Mouse (Mus musculus) hindbrain, postnatal 0 days (tissue): ENCODE data around the gene Otub2. TPM values are rescaled to one million over a fixed set of nuclear protein-coding genes. Genes with fewer than 3 reads are reported as not detected.

ENCODE experiments used
- ATAC-seq: fragments of 200-750 bp; cut with Nextera tagmentation; 2 replicates; pipeline ENCODE4 v1.8.0; 2017; ENCODE audit warnings: mild to moderate bottlenecking, moderate TSS enrichment, moderate library complexity
- DNase-seq: peaks from one replicate; pipeline ENCODE4 v3.0.0-alpha.2; 2015; ENCODE audit warnings: low spot score
- H3K27ac ChIP-seq: fragments of 300-500 bp; sonication (generic); 2 replicates; pipeline ENCODE4 v1.5.1; 2014; ENCODE audit warnings: mild to moderate bottlenecking
- H3K27me3 ChIP-seq: fragments of 300-500 bp; sonication (generic); 2 replicates; pipeline ENCODE4 v1.6.1; 2014; ENCODE audit warnings: low read length, mixed read lengths; ENCODE audit not compliant: insufficient read depth
- H3K36me3 ChIP-seq: fragments of 300-500 bp; sonication (generic); 2 replicates; pipeline ENCODE4 v1.6.1; 2014; ENCODE audit warnings: low read length, mixed read lengths; ENCODE audit not compliant: insufficient read depth
- H3K4me1 ChIP-seq: fragments of 300-500 bp; sonication (generic); 2 replicates; pipeline ENCODE4 v1.6.1; 2014; ENCODE audit warnings: antibody characterized with exemption, low read length, mixed read lengths; ENCODE audit not compliant: insufficient read depth
- H3K4me2 ChIP-seq: fragments of 300-500 bp; sonication (generic); 2 replicates; pipeline ENCODE4 v1.6.1; 2014; ENCODE audit warnings: low read depth, mild to moderate bottlenecking, low read length, moderate library complexity, mixed read lengths
- H3K4me3 ChIP-seq: fragments of 300-500 bp; sonication (generic); 2 replicates; pipeline ENCODE4 v1.5.1; 2014; ENCODE audit warnings: low read length
- H3K9ac ChIP-seq: fragments of 300-500 bp; sonication (generic); replicated peaks from 2 replicates; pipeline ENCODE4 v1.6.1; 2014; ENCODE audit warnings: mild to moderate bottlenecking, low read length, moderate library complexity, mixed read lengths
- H3K9me3 ChIP-seq: fragments of 300-500 bp; sonication (generic); 2 replicates; pipeline ENCODE4 v1.6.1; 2016; ENCODE audit warnings: low read length, mixed read lengths
- CTCF ChIP-seq: IDR thresholded peaks from 2 replicates; pipeline ENCODE4 v1.5.1; 2016; ENCODE audit warnings: antibody characterized with exemption, control low read depth, low read depth
- WGBS: fragments of 180-500 bp; shearing (Covaris S2); extraction: QIAGEN DNeasy Blood & Tissue Kit; methylation state at CpG from one replicate; pipeline ENCODE4 v1.1.7; 2014; 5-methylcytosine and 5-hydroxymethylcytosine counted together
- polyA plus RNA-seq: library from polyadenylated mRNA; unstranded; fragments of >200 nt; fragmentation: Nextera tagmentation; extraction: Ambion mirVana; gene quantifications from 2 replicates; pipeline ENCODE4 v1.2.1, GENCODE M21; 2015
- total RNA-seq: library from RNA; depleted of rRNA; stranded (reverse); fragments of >200 nt; gene quantifications from 2 replicates; pipeline ENCODE4 v1.2.3, GENCODE M21; 2014

Gene Otub2
- total and polyA plus RNA-seq, 2 experiments from 2014 or later: 18.5 to 21.0 TPM

DNA sequence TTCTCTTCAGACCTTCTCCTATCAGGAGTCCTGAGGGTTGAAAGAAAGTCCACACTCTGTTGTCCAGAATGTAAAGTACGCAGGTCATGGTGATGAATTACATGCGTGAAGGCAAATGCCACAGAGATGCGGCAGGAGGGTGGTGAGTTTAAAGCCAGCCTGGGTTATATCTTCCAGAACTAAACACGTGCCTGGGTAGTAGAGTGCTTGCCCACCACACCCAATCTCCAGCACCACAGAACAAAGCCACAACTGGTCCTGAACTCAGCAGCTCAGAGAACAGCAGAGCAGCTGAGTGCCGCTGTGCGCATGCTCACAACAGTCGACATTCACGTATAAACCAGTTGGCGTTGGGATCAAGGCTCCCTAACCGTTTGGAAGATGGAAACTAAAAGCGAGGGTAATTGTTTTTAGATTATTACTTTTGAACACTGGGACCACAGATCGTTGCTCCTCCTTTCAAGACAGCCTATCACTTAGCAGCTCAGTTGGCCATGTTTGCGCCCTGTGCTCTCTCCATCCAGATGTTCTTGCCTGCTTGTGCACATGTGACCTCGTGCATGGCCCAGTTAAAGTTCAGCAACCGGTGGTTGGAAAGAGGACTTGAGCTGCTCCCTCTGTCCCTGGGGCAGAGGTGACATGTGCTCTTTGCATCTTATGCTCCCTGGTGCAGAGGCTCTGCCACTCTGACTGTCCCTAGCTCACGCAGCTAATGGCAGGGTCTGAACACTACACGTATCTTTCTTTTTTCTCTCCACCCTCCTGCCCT lies 26.8 kb upstream of the Otub2 start:
- Histone ChIP-seq H3K9ac (no peak overlapping the region), H3K27me3 (no peaks in the 10 kb centered on the region), H3K4me3 (no peak overlapping the region), H3K9me3 (no peaks in the 10 kb centered on the region), H3K27ac (no peak overlapping the region), H3K4me2 (no peak overlapping the region), H3K36me3 (no peaks in the 10 kb centered on the region), H3K4me1 (no peaks in the 10 kb centered on the region)
- TF ChIP-seq CTCF: no peak
- DNase-seq (no peak), ATAC-seq (no peak)
- 84% methylated on average over 17 of the region's 17 CpGs for WGBS

DNA sequence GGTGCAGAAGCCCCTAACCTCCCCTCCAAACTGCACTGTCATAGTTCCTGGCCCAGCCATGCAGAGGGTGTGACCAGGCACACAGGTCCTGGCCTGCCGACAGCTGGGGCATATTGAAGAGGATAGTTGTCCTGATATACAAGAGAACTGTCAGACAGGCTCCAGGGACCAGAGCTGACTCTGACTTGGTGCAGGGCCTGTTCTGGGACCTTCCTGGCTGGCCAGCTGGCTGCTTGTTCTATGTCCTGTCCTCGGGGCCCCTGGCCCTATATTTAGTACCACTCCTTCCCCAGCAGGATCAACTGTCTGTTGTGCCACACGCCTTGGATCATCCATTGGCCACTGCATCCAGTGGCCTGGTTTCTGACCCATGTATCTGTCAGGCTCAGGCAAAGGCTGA lies 26.1 kb upstream of the Otub2 start:
- Histone ChIP-seq H3K9me3 (no peaks in the 10 kb centered on the region), H3K4me3 (no peak overlapping the region), H3K27me3 (no peaks in the 10 kb centered on the region), H3K4me1 (no peaks in the 10 kb centered on the region), H3K4me2 (no peak overlapping the region), H3K9ac (no peak overlapping the region), H3K27ac (no peak overlapping the region), H3K36me3 (no peaks in the 10 kb centered on the region)
- no peak for DNase-seq
- ATAC-seq: no peak
- TF ChIP-seq CTCF: no peak
- 84% methylated on average over 3 of the region's 3 CpGs for WGBS

DNA sequence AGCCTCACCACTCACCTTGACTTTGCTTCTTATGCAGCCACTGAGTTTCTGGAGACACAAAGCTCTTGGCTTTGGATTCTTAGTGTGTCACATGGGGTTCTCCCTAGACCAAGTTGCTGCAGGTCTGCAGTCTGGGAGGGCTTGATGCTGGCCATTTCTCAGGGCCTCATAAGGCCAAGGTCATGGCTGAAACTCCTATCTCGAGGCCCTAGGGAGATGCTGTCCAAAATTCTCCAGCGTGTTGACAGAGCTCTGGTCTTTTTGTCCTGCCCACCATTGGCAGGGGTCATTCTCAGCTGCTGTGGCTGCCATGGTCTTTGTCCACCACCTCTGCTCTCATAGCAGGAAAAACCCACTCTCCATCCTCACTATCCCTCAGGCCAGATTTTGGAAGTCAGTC lies 21.3 kb upstream of the Otub2 start:
- no peak overlapping the region for H3K4me2 ChIP-seq
- H3K9me3 ChIP-seq: no peaks in the 10 kb centered on the region
- H3K4me1 ChIP-seq: no peaks in the 10 kb centered on the region
- no peaks in the 10 kb centered on the region for H3K27me3 ChIP-seq
- no peak overlapping the region for H3K4me3 ChIP-seq
- H3K9ac ChIP-seq: no peak overlapping the region
- H3K36me3 ChIP-seq: no peaks in the 10 kb centered on the region
- ATAC-seq (no peak), DNase-seq (no peak)
- H3K27ac ChIP-seq: no peak overlapping the region
- TF ChIP-seq CTCF: no peak
- 70% methylated on average over 2 of the region's 2 CpGs for WGBS

DNA sequence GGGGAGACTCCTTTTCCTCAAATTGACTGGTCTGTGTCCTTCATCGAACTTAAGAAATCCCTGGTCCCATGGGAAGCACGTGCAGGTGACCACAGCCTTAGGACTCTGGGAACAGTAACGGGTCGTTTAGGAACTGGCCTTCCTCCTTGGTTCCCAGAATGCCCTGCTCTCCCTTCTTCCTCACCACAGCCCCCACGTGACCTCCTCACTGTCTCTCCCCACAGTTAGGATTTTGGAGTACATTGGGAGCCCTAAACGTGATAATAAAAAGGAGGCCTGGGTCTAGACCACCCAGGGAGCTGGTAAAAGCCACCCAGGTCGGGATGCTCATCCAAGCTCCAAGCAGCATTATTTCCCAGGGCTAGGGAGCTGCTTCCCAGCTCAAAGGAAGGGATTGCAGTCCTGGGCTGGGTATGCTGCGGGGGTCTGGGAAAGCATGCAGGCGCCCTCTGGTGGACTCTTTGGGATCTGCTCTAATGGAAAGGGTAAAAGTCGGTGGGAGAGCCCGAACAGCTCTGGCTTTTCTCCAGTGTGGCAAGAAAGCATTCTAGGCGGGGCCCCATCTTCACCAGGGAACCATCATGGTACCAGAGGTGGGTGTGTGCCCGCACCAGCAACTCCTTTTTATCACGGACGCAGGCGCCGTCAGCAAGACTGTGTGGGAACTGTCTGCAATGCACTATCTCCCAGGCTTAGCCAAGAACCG lies 20.7 kb upstream of the Otub2 start:
- peak; percentile 89 for DNase-seq
- H3K27ac ChIP-seq: no peak overlapping the region
- H3K9ac ChIP-seq: no peak overlapping the region; the same call in 1 of the 2 replicates
- ATAC-seq: peak; percentile 81
- H3K27me3 ChIP-seq: no peaks in the 10 kb centered on the region
- TF ChIP-seq CTCF: peak; percentile 89
- H3K36me3 ChIP-seq: no peaks in the 10 kb centered on the region
- WGBS: 17% methylated on average over 18 of the region's 18 CpGs
- no peak overlapping the region for H3K4me3 ChIP-seq
- no peaks in the 10 kb centered on the region for H3K4me1 ChIP-seq
- H3K4me2 ChIP-seq: no peak overlapping the region
- H3K9me3 ChIP-seq: no peaks in the 10 kb centered on the region

DNA sequence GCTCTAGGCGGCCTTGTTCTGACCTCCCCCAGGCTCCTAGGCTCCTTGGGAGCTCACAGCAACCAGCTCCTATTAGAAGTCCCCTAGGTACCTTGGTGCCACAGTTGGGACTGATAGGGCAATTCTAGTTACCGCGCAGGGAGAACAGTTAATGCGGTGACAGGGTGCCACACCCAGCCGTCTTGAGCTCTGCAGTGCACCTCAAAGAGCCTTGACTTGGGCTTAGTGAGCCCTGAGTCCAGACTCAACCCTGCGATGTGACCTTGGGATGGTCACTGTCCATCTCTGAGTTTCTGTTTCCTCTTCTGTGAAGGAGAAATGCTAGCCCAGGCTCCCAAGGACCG lies 20.2 kb upstream of the Otub2 start:
- H3K4me3 ChIP-seq: no peak overlapping the region
- H3K27ac ChIP-seq: no peak overlapping the region
- H3K27me3 ChIP-seq: no peaks in the 10 kb centered on the region
- WGBS: 80% methylated on average over 7 of the region's 7 CpGs
- no peak for DNase-seq
- ATAC-seq: no peak
- no peaks in the 10 kb centered on the region for H3K4me1 ChIP-seq
- no peaks in the 10 kb centered on the region for H3K36me3 ChIP-seq
- no peak overlapping the region for H3K9ac ChIP-seq
- no peak overlapping the region for H3K4me2 ChIP-seq
- no peaks in the 10 kb centered on the region for H3K9me3 ChIP-seq
- TF ChIP-seq CTCF: no peak

DNA sequence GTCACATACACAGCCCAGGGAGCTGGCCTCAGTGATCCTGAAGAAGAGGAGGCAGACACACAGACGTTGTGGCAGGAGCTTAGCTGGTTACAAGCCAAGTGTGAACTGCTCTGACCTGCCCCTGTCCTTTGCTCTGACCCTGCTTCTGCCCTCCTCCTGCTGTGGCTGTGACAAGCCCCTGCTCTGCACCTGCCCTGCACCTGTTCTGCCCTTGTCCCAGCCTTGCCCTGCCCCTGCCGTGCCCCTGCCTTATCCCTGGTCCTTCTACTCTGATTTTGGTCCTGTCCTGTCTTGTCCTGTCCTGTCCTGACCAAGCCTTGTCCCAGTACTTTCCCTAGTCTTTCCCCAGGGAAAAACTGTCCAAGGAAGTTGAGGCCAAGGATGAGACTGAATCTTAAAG lies 19.7 kb upstream of the Otub2 start:
- no peak overlapping the region for H3K9ac ChIP-seq
- H3K9me3 ChIP-seq: no peaks in the 10 kb centered on the region
- TF ChIP-seq CTCF: no peak
- ATAC-seq: no peak
- 62% methylated on average over 2 of the region's 2 CpGs for WGBS
- H3K4me1 ChIP-seq: no peaks in the 10 kb centered on the region
- H3K27ac ChIP-seq: no peak overlapping the region
- H3K4me3 ChIP-seq: no peak overlapping the region
- H3K4me2 ChIP-seq: no peak overlapping the region
- no peak for DNase-seq
- no peaks in the 10 kb centered on the region for H3K36me3 ChIP-seq
- H3K27me3 ChIP-seq: no peaks in the 10 kb centered on the region

DNA sequence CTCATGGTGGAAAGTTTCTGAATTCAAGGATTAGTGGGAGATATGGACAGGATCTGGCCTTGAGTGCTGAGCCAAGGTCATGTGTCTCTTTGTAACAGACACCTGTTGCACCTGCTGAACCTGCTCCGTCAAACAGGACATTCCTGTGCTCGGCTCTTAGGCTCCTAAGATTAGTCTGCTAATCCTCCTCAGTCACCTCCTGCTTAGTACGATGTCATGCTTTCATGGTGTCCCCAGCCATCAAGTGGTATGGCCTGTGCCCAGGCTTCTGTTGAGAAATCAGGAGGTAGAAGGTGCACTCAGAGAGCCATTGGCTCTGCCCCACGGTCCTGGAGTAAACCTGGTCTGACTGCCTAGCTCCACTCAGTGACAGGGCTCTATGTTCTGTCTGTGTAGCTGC lies 17.6 kb upstream of the Otub2 start:
- Histone ChIP-seq H3K9ac (no peak overlapping the region), H3K4me2 (no peak overlapping the region), H3K36me3 (no peaks in the 10 kb centered on the region), H3K4me1 (no peaks in the 10 kb centered on the region), H3K9me3 (no peaks in the 10 kb centered on the region), H3K27ac (no peak overlapping the region), H3K27me3 (no peaks in the 10 kb centered on the region), H3K4me3 (no peak overlapping the region)
- no peak for TF ChIP-seq CTCF
- no peak for DNase-seq
- 86% methylated on average over 4 of the region's 4 CpGs for WGBS
- ATAC-seq: no peak
